Mouse (Mus musculus): ENCODE results near the gene Rere.
"Not testable (repeated sequence)": the region's sequence is repeated elsewhere in the genome, so short reads cannot be mapped to it uniquely, and the experiment has no call there.

The Rere gene

GRCm38 (mm10) chr4:150490050-150490449, 208.6 kb downstream of the Rere start:
- CTCF ChIA-PET: no interaction called here
- POLR2A ChIA-PET: interaction anchor here in 1 of 4 experiments (1.0 kb wide), 1 partner anchor 9 kb away, joined by 6 read pairs; no protein-coding TSS in a partner anchor

DNA sequence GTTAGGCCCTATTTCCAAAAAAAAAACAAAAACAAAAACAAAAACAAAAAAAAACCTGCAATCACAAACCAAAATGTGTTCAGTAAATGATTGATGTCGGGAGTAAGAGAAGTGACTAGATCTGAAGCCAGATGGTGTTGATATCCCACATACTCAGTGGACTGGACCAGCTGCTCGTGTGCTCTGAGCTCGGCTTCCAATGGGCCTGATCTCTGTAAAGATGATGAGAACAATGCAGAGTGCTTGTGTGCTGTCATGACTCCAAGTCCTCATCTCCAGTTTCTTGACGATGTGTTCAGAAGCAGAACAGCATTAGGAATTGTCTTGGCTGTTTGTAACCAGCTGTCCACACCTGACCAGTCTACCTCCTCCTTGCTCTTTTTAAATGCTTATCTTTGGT, 210.3 kb downstream of the Rere start:
- ChIA-PET CTCF (interaction anchor here in 1 of 4 experiments (0.6 to 0.7 kb wide), 2 partner anchors 26 to 714 kb away, joined by 3 to 4 read pairs; no protein-coding TSS in a partner anchor), POLR2A (interaction anchor here in 2 of 4 experiments (0.6 to 1.8 kb wide), 6 partner anchors 11 to 1001 kb away, joined by 3 to 5 read pairs (median 3); no protein-coding TSS in a partner anchor)

GRCm38 (mm10) chr4:150493258-150493937, 212.0 kb downstream of the Rere start:
- ChIA-PET POLR2A (interaction anchor here in 2 of 4 experiments (0.9 to 1.8 kb wide), 7 partner anchors 8 to 90 kb away, joined by 3 to 5 read pairs (median 4); no protein-coding TSS in a partner anchor), CTCF (interaction anchor here in 1 of 4 experiments (0.6 to 1.2 kb wide), 2 partner anchors 25 to 146 kb away, joined by 4 to 8 read pairs; no protein-coding TSS in a partner anchor)

GRCm38 (mm10) chr4:150493938-150494330, 212.5 kb downstream of the Rere start:
- POLR2A ChIA-PET: interaction anchor here in 2 of 4 experiments (1.1 to 1.6 kb wide), 3 partner anchors 9 to 90 kb away, joined by 3 to 5 read pairs (median 4); no protein-coding TSS in a partner anchor
- CTCF ChIA-PET: interaction anchor here in 1 of 4 experiments (0.6 to 1.2 kb wide), 2 partner anchors 25 to 147 kb away, joined by 4 to 8 read pairs; no protein-coding TSS in a partner anchor

GRCm38 (mm10) chr4:150495568-150495967, 214.1 kb downstream of the Rere start:
- POLR2A ChIA-PET: interaction anchor here in 2 of 4 experiments (0.5 to 1.5 kb wide), 4 partner anchors 10 to 159 kb away, joined by 3 to 4 read pairs (median 4); no protein-coding TSS in a partner anchor
- CTCF ChIA-PET: no interaction called here

DNA sequence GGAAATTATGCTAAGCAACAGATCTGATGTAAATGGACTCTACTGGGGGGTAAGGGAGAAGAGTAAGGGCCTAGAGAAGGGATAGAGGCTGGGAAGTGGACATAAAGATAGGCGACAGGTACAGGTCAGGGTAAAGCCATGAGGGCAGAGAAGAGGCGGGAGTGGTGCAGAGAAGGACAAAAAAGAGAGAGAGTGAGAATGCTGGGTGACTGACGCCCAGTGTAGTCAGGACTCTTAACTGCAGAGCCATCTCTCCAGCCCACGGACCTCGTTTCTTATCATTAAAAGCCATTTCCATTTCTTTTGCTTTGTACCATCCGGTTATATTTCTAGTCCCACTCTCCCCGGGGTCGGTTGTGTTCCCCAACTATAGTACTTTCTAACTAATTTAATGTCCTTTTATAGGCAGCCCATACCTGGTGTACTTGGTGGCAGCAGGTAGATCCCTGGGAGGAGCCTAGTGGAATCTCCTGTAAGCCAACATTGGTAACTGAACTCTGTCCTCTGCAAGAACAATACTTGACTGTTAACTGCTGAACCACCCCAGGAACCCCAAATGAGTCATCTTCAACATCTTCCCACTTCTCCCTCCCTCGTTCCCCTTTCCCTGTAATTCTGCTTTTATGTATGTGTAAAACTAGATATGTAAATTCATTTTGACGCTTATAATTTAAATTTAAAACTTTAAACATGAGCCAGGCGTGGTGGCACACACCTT, 223.0 kb downstream of the Rere start:
- POLR2A ChIA-PET: interaction anchor here in 1 of 4 experiments (1.0 kb wide), 1 partner anchor 19 kb away, joined by 4 read pairs; no protein-coding TSS in a partner anchor
- CTCF ChIA-PET: no interaction called here

- POLR2A ChIA-PET: interaction anchor here in 1 of 4 experiments (1.0 to 1.8 kb wide), 3 partner anchors 10 to 14 kb away, joined by 3 to 6 read pairs (median 4); no protein-coding TSS in a partner anchor
- CTCF ChIA-PET: interaction anchor here in 1 of 4 experiments (0.5 kb wide), 1 partner anchor 385 kb away, joined by 4 read pairs; no protein-coding TSS in a partner anchor
Measured at GRCm38 (mm10) chr4:150509026-150509712, 227.7 kb downstream of the Rere start.

GRCm38 (mm10) chr4:150510036-150510435, 228.6 kb downstream of the Rere start:
- ChIA-PET POLR2A (interaction anchor here in 1 of 4 experiments (1.6 to 1.8 kb wide), 2 partner anchors 9 to 14 kb away, joined by 4 to 6 read pairs; no protein-coding TSS in a partner anchor), CTCF (no interaction called here)

DNA sequence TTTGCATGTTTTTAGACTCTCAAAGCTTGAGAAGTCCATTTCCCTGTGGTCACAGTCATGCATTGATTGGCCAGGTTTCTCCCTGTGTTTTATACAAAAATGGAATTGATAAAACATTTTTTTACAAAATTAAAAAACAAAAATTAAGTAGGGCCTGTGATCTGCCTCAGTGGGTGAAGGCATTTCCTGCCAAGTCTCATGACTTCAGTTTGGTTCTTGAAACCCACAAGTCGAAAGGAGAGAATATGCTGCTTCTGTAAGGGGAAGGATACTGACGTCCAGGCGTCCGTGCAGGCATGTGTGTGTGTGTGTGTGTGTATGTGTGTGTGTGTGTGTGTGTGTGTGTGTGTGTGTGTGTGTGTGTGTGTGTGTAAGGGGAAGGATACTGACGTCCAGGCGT, 231.9 kb downstream of the Rere start:
- CTCF ChIA-PET: not testable (repeated sequence)
- POLR2A ChIA-PET: interaction anchor here in 1 of 4 experiments (1.3 to 1.4 kb wide), 2 partner anchors 9 to 12 kb away, joined by 4 to 5 read pairs; no protein-coding TSS in a partner anchor

GRCm38 (mm10) chr4:150516201-150516600, 234.8 kb downstream of the Rere start:
- ChIA-PET CTCF (no interaction called here), POLR2A (interaction anchor here in 2 of 4 experiments (0.7 to 1.3 kb wide), 4 partner anchors 9 to 127 kb away, joined by 3 to 5 read pairs (median 4); no protein-coding TSS in a partner anchor)

DNA sequence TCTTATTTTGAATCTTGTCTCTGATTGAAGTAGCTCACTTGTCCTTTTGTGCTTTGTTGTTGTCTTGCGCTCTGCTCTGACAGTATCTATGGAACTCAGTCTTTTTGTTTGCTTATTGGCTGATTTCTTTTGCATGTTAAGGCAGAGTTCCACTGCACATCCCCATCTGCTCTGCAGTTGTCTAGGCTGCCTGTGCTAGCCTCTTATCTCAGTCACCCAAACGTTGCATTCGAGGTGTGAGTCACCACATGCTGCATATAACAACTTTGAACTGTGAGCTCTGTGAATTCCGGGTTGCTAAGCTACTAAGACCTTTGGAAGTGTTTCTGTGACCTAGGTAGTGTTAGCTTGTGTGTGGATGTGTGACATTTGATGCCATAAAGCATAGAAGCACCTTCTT, 235.9 kb downstream of the Rere start:
- ChIA-PET CTCF (no interaction called here), POLR2A (interaction anchor here in 1 of 4 experiments (0.9 to 2.9 kb wide), 9 partner anchors 9 to 277 kb away, joined by 3 to 11 read pairs (median 4); no protein-coding TSS in a partner anchor)

GRCm38 (mm10) chr4:150518826-150519225, 237.4 kb downstream of the Rere start:
- ChIA-PET CTCF (interaction anchor here in 3 of 4 experiments (0.6 to 1.4 kb wide), 5 partner anchors 25 to 279 kb away, joined by 3 to 8 read pairs (median 3); no protein-coding TSS in a partner anchor), POLR2A (interaction anchor here in 3 of 4 experiments (0.8 to 2.9 kb wide), 26 partner anchors 9 to 279 kb away, joined by 3 to 11 read pairs (median 4); no protein-coding TSS in a partner anchor)

DNA sequence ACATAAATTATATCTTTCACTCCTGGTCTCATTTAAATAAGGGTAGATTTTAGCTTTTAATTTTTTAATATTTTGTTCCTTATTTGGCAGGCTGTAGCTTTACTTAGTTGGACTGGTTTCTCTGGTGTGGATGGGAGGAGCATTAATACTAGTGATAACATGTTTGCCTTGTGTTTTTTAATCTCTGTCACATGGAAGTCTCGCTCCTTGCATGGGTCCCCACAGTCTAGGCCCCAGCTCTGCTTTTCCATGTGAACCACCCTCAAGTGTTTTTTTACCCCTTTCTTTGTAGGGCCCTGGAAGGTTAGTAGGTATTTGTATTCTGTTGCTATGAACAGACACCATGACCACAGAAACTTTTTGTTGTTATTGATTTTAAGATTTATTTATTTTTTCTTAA, 238.6 kb downstream of the Rere start:
- ChIA-PET POLR2A (interaction anchor here in 3 of 4 experiments (0.7 to 2.9 kb wide), 10 partner anchors 9 to 303 kb away, joined by 3 to 11 read pairs (median 3); no protein-coding TSS in a partner anchor), CTCF (interaction anchor here in 1 of 4 experiments (0.8 to 1.4 kb wide), 2 partner anchors 54 to 131 kb away, joined by 3 read pairs; no protein-coding TSS in a partner anchor)

DNA sequence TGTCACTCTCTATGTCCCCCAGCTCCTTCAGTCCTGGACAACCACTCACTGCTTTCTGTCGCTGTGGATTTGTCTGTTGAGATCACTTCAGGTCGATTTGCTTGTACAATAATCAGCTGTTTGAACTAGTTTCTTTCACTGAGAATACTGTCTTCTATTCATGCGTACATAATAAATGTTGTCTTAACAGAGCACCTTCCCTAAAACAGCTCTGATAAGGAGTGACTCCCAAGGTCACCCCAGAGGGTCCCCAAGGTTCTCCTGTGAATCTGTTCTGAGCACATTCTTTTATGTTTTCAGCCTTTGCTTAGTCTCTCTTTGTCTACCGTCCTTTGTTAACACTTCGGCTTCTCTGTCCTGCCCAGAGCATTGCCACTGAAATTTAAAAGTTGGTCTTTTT, 241.0 kb downstream of the Rere start:
- CTCF ChIA-PET: interaction anchor here in 2 of 4 experiments (0.6 to 1.0 kb wide), 3 partner anchors 94 to 1418 kb away, joined by 4 to 7 read pairs (median 5); no protein-coding TSS in a partner anchor
- POLR2A ChIA-PET: interaction anchor here in 2 of 4 experiments (0.5 to 2.2 kb wide), 18 partner anchors 10 to 286 kb away, joined by 3 to 10 read pairs (median 3); partner anchors contain the start of gene Eno1 (in 1 of the 2)

DNA sequence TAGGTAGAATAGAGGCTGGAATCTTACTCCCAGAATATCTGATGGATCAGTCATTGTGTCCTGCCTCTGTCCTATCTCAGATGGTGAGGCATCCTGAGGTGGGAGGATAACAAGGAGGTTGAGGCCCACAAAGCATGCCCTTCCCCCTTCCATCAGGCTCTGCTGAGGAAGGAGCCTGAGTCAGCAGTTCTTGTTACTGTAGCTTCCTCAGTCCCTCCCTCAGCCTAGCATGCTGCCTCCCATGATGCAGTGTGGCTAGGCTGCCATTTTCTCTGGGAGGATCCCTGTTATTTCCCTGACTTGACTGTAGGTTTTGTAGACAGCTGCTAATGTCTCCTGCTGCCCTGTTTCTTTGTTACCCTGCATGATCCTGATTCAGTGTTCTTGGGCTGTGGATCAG, 241.9 kb downstream of the Rere start:
- POLR2A ChIA-PET: interaction anchor here (0.6 to 2.3 kb wide), 26 partner anchors 10 to 77 kb away, joined by 3 to 16 read pairs (median 4); no protein-coding TSS in a partner anchor
- CTCF ChIA-PET: interaction anchor here in 2 of 4 experiments (0.5 to 0.9 kb wide), 5 partner anchors 58 to 403 kb away, joined by 3 to 7 read pairs (median 3); no protein-coding TSS in a partner anchor

GRCm38 (mm10) chr4:150526269-150526668, 244.8 kb downstream of the Rere start:
- ChIA-PET POLR2A (interaction anchor here in 1 of 4 experiments (1.2 to 3.0 kb wide), 2 partner anchors 10 to 19 kb away, joined by 5 to 8 read pairs; no protein-coding TSS in a partner anchor), CTCF (no interaction called here)

DNA sequence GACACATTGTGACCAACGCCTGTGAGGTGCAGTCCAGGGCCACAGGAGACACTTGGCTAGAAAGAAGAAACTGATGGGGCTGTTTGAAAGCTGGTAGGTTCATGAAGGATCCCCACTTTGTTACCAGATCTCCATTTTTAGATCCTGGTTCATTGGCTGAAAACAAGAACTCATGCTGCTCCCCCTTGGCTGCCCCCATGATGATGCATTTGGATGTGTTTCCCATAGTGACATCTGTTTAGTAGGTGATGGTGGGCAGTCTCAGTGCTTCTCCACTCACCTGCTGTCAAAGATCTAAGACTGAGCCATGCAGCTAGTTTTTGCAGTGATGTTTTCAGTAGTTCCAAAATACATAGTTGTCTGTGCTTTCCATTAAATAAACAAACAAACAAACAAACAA, 247.0 kb downstream of the Rere start:
- CTCF ChIA-PET: no interaction called here
- POLR2A ChIA-PET: interaction anchor here in 1 of 4 experiments (0.6 to 3.0 kb wide), 3 partner anchors 9 to 336 kb away, joined by 3 to 8 read pairs (median 6); no protein-coding TSS in a partner anchor

DNA sequence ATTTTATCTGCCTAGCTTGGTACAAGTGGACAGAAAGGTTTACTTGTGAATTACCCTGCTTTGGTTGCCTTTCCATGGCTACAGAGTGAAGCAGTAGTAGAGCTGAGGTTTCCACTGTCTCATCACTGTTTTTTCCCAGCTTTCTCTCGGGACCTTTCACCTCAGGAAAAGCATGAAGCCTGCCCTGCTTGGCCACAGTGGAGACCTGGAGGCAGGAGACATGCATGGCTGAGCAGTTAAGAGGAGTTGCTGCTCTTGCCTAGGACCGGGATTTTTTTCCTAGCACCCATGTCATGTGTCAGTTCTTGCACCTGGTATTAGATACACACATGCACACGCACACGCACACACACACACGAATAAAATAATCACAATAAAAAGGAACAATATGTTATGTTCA, 247.4 kb downstream of the Rere start:
- ChIA-PET CTCF (no interaction called here), POLR2A (interaction anchor here in 1 of 4 experiments (0.8 to 3.0 kb wide), 3 partner anchors 9 to 49 kb away, joined by 3 to 8 read pairs (median 3); no protein-coding TSS in a partner anchor)

All from embryonic stem cell, embryonic (primary cell).